Mouse (Mus musculus) retina, postnatal 7 days (tissue): ENCODE measurements around the gene Rora.
A peak's percentile ranks its signal among the peaks of the same experiment; 100 is the strongest.

Experiments
- DNase-seq: peaks from one replicate; pipeline ENCODE4 v3.0.0-alpha.2; 2012; ENCODE audit warnings: low read depth, low spot score

The Rora gene

DNA sequence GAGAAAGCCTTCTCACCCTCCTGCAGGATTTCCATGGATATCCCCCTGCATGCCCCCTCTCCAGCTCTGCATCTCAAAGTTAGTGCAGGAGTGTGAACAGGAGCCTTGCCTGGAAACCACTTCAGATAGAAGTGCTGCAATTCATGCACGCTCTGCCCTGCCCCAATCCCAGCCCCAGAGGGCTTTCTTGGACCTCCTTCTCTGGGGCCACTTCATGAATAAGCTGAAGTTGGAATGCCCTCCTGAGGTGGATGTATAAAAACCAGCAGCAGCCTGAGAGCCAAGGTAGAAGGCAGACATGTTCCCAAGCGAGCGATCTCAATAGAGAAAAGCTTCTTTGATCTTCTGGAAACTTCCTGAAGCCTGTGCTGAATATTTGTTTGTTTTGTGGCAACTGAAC lies 572.8 kb downstream of the Rora start:
- no peak for DNase-seq

DNA sequence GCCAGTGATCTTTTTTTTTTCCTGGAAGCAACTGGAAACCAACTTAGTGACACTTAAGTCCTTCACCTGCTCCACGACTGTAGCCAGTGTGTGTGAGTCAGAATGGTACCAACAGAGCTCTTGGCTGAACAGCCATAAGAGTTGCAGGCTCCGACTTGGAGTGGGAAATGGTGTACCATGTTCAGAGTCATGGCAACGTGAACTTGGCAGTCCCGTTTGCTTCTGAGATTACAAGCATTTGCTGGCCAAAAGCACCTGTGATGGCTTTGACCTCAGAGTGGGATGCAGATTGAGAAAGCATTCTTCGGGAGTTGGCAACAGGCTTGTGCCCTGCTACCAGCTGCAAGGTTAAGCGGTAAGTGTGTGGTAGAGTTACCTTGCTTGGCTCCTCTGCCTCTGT lies 574.2 kb downstream of the Rora start:
- DNase-seq: no peak

DNA sequence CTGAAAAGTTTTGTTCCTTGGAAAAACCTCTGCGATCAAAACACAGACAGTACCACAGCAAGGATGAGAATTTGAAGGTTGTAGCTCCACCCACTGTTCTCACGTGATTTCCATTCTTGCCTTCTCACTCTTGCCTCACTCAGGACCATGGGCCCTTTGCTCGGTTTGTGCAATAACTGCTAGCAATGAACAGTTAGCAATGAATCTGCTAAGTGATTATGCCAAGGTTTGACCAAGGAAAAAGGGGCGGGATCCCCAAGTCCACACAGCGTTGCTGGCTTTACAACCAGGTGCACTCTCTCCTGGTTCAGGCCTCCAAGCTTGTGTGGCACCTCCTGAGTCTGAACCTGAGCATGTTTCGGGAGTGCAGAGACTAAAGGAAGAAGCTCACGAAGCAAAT lies 576.3 kb downstream of the Rora start:
- DNase-seq: no peak

DNA sequence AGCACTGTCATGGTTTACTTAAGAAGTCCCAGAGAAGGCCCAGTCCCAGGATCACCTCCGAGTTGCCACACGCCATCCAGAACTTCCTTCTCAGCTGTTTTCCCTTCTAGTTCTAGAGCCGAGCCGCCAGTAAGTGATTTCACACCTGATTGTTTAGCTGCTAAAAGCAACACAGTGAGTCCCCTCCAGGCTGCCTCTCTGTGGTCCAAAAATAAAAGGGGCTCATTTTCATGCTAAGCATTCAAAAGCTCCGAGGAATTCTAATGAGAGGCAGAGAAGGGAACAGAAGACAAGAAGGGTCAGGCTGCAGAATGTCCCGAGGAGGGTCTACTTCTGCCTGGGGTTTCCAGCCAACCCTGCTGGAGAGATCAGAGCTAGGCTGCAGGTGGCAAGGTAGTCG lies 580.9 kb downstream of the Rora start:
- DNase-seq: no peak

DNA sequence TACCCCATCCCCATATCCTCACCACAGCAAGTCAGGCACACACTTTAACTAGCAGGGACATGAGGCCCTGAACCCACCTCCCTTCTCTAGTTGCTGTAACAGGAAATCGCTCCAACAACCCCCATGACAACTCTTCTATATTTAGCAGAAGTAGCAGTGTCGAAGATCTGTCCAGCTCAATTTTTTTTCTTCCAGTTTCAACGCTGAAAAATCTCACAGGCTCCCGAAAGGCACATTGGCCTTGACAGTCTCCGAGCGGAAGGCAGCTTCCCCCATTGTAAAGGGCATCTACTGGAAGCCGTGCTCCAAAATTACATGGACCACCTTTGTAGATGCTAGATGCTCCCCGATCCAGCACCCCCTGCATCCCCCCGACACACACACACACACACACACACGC lies 583.7 kb downstream of the Rora start:
- no peak for DNase-seq

DNA sequence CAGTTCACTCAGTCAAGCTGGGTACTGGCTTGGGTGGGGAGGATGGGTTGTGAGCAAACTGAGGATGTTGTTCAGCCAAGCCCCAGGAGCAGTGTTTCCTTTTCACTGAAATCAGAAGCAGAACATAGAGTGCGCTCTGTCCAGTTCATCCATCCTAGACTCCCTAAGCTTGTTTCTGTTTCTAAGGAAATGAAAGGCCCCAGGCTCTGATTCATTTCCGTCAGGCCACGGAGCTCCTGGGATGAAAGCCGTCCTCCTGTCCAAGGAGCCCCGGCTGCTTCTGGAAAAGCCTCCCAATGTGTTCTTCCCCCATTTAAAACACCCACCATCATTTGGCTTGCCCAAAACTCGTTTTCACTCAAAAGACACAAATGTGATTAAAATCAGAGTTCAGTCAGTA lies 589.0 kb downstream of the Rora start:
- DNase-seq: no peak

DNA sequence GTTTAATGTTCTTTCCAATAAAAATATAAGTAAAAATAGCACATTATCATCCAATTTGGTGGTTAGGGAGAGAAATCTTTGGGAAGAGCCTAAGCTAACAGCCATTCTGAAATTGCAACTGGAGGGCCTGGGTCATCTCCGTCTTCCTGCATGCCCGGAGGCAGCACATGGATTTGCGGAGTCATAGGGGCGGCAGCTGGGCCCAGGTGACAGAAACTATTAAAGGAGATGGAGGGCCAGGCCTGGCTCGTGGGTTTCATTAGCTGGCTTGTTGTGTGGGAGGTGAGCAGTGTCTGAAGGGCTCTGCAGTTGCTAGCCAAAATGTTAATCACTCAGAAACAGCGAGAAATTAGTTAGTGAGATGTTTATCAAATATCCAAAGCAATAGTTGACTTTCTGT lies 590.0 kb downstream of the Rora start:
- no peak for DNase-seq

DNA sequence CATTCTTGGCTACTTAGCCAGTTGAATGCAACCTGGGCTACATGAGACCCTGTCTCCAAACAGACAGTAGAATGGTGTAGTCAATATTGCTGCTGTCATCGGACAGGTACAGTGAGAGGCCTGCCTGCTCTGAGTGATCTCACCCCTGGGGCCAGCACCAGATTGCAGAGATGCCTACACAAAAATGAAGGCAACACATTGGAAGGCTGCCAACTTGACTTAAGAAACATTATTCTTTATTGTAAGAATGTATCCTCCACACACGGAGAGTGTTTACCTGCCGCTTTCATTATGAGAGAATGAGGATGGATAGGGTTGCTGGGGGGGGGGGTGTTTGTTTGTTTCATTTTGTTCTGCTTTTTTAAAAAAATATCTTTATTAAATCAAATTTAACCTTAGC lies 592.6 kb downstream of the Rora start:
- no peak for DNase-seq

DNA sequence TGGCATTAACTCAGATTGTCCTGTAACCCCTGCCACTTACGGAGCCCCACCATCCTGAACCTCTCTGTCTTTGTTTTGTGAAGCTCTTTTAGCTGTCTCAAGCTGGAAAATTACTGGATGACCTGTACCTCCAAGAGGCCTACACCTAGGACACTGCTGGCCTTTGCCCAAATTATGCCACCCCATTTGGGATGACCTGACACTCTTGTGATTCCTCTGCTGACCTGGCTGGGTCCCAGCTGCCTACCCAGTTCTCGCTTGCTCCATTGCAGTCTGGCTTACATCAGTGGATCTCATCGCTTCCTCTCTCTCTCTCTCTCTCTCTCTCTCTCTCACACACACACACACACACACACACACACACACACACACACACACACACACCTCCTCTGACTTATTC lies 596.0 kb downstream of the Rora start:
- no peak for DNase-seq

DNA sequence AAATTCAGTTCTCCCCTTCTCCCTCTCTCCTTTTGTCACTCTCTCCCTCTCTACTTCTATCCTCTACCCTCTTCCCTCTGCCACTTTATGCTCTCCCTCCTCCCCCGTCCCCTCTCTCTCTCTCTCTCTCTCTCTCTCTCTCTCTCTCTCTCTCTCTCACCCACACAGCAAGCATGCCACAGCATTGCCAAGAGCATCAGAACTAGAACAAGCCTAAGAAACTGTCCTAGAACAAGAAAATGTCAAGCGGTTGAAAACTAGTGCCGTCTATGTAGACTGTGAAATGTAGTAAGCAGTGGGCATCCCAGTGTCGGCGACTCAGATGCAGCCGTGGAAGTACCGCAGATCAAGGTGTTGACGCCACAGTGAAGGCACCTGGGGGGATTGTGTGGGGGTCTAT lies 596.7 kb downstream of the Rora start:
- no peak for DNase-seq

DNA sequence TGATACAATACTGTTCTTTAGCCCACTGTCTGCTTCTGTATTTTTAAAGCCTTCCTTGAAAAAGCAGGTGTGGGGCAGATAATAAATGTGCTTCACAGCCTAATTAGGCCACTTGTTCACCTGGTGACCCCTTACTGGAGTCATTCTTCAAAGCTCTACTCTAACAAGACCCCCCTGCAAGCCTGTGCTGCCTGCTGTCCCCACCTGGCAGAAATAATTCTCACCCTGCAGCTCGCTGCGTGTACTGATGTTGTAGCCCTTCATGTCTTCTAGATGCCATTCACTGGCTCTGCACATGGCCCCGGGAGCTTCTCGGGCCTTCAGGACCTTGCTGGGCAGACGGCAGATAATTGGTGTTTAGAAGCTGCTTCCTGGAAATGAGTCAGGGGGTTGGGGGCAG lies 604.9 kb downstream of the Rora start:
- DNase-seq: no peak

DNA sequence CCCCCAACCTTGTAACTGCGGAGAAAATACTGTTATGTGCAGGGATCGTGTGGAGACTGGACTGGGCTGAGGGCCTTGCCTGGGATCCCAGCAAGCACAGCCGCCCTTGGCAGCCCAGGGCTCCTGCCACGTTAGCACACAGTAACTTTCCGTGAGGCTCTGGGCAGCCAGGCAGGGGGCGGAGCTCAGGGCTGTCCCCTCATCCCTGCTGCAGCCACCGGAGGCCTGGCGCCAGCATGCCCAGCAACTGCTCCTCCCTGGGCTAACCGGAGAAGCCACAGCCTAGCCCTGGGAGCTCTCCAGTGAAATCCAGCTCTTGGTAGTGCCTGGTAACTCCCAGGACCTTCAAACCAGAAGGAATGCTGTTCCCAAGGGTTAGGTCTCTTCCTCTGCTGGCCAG lies 605.8 kb downstream of the Rora start:
- no peak for DNase-seq

DNA sequence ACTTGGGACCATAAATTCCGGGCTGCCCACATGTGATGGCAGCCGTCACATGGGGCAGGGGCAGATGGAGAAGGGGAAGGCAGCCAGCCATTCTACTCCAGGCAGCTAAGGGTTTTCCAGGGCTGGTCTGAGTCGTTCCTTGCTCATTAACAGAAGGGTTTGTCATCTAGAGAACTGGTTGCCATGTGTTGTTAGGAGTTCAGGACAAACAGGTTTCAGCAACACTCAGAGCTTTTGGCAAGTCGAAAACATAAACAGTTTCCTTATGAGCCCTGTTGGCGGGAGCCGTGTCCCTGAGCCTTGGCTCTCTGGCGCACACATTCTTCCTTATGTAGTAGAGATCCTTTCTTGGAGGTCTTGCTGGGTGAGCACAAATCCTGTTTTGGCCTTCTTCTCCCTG lies 611.6 kb downstream of the Rora start:
- DNase-seq: no peak

DNA sequence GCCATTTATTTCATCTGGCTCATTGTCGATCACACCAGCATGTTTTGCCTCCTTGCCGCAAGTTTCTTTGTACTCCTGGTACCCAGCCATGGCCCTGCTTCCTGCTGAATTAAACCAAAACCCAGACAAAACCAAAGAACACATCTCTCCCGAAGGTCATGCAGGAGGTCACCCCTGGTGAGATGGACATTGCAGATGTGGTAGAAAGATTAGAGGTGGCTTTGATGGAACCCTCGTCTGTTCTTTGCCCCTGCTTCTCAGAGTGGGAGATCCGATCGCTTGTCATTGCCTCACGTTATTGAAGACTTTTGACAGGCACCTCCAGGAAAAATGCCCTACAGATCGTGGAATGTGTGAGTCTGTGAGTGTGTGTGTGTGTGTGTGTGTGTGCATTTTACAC lies 616.8 kb downstream of the Rora start:
- DNase-seq: no peak

DNA sequence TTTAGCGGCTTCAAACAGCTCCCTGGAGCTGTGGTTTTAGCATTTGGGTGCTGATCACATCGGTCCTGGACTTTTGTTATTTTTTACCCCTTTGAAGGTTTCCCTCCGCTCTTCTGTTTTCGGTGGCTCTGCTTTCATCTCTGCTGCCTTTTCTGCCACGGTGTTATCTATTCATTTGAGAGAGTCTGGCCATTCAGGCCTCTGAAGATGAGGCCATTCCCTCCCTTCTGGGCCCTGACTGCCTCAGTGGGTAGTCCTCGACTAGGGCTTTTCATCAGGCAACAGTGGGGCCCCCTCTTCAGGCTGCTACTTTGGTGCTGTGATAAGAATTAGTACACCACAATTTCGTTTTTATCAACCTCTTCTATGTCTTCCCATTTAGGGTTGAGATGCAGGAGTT lies 617.3 kb downstream of the Rora start:
- no peak for DNase-seq

DNA sequence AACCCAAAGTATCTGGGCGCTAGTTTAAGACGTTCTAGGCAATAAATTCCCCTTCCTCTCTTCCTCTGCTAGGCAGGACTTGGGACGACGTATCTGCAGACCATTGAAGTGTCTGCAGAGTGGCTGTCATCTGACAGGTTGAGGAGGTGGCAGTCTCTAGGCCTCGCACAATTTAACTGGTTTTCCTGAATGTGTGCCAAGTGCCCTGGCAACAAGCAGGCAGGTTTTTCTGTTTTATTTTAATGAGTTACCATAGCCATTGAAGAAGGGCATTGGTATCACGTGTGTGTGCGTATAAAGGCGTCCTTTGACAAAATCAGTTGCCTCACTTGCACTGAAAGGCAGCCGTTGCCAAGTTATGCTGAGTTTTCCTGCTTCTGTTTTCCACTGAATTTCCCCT lies 619.3 kb downstream of the Rora start:
- no peak for DNase-seq

DNA sequence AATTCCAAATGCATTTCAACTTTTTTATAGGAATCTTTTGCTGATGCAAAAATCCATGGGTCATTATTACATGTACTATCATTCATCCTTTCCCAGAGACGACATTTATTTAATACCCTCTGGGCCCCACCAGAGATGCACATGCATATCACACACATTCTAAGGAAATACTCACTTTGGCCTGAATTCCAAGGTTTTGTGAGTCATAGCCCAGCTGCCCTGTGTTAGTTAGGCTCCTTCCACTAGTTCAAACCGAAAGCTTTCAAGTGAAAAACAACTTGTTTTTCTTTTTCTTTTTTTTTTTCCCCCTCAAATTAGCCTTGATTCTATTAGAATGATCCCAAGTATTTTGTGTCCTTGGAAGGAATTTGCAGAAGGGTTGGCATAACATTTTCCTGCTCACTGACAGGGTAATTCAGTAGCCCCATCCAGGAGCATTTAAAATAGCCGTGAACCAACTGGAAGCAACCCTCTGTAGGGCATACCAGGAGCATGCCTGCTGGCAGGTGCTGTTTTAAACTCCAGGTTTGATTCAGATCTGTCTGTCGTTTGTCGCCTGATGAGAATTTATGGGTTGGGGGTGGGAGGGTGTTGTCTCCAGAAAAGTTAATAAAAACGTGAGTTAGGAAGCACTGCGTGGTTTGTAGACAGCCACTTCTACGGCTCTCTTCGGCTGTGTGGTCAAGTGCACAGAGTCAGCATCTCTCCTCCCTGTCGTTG lies 621.3 kb downstream of the Rora start:
- no peak for DNase-seq

DNA sequence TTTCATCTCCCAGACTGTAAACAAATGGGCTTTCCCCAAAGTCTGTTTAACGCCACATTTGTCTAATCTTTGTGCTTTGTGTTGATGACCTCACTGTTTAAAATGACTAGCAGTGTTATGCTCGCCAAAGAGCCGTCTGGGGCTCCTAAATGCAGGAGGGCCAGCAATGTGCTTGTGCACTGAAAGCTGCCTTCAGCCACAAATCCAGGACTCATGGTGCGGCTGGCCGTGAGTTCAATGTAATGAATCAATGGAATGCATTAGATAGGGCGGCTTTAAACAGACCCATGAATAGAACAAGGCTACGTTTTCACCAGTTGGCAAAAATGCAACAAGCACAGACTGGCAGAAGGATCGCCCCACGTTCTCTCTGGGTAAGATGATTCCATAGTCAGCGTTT lies 623.7 kb downstream of the Rora start:
- no peak for DNase-seq

DNA sequence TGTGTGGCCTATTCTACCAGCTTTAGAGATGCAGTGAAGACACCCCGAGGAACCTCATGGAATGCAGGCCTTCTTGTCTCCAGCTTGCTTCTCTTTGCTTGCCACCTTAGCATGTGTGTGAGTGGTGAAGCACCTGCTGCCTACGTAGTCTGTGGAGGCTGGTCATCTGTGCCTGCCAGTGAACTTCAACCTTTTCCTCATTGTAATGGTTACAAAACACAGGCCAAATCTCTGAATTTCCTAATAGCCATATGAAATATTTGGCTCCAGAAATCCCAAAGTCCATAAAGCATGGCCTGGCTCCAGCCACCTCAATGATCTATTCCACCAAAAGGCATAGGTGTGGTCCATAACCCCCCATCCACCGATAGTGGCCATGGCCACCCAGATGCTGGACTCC lies 631.4 kb downstream of the Rora start:
- DNase-seq: no peak

DNA sequence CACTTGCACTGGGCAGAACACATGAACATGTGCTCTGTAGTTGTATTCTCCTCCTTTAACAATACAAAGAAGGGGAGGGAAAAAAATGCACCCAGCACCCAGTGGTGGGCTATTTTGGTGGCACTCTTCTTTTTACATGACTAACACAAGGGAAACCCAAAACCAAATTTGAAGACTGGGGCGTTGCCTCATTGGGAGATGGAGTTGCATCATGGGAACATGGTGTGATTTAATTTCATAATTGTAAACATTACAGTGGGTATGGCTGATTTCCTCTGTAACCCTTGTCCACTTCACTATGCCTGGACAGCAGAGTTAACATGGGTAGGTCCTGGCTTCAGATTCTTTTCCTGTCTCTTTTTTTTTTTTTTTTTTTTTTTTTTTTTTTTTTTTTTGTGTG lies 634.5 kb downstream of the Rora start:
- DNase-seq: no peak

DNA sequence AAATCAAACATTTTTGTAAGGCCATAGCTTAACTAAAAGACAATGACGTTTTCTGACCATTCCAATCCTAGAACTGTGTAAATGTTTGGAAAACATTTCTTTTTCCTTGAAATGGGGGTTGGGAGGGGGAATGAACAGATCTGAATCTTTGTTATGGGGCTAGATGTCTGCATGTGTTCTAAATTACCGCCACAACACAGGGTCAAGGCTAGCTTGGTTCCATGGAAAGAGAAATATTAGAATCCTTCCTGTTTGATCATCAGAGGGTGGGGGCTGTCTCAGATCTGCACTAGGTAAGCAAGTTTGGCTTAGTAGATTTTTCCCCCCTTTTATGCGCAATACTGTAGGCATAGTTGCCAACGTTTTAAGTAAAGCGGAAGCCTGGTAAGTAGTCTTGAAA lies 635.0 kb downstream of the Rora start:
- DNase-seq: no peak

DNA sequence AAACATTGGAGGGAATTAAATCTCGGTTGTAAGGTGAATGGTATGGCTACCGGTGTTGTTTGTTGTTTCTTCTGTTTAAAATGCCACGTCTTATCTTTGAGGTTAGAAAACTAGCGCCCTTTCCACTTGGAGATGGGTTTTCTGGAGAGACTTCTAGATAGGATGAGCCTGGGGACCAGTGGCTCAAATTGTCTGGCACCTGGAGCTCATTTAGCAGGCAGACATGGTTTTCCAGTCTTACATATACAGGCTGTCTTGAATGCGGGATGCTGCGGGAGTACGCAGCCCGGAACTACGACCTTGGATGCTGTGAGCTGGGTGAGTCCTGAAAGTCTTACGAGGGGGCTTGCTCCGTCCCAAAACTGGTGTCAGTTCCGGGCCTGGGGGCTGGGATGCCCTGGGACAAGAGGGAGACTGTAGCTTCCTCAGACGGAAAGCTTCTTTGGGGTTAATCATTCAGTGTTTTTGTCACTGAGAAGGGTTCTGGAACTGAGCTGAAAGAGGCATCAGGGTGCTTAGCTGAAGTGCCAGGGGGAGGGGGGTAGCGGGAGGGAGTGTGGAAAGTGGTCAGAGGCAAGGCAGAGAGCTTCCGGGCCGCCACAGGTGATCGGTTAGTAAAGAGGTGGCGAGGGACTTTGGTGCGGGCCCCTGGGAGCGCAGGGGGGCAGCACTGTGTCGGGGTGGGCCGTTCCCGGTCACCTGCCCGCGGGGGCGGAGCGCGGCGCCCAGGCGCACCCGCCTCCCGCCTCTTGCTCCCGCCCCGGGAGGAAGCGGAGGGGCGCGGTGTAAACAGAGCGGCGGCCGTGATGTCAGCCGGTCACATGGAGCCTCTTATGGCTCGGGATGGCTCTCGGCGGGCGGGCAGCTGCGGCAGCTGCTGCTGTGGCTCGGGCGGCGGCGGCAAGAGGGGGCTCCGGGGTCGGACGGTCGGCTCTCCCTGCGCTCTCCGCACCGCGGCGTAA lies 635.8 kb downstream of the Rora start:
- peak; percentile 73 for DNase-seq
